Comparison of ENCODE assay signal across 7 mouse cellular contexts in the genomic region with DNA sequence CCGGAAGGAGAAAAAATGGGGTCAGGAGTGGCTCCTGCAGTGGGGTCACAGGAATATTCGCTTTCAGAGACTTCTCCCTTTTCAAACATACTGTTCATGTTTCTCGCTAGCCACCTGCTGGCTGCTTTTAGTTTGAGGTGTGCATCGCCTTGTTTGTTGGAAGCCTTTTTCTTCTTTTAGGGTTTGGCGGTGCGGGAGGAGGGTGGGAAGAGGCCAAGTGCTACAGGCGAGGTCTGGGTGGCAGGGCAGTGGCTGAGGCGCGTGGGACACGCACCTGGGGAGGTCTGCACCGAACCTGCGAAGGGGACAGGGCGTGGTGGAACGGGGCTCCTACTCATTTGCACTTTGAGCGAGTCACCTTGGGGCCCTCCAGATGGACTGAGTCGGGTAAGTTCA. TPM values are rescaled to one million over a fixed set of nuclear protein-coding genes. Genes with fewer than 3 reads are reported as not detected.
DNase-seq lines count a peak whose midpoint lies in the region; ATAC-seq lines count a peak whose summit lies in the region.

No protein-coding gene starts in this region.

- ATAC-seq in hindbrain, embryonic 13.5 days (ENCODE audit: low FRiP score): no peak; the same call in 1 of the 2 replicates
- no peak for ATAC-seq in limb, embryonic 15.5 days (ENCODE audit: insufficient number of reproducible peaks, low FRiP score, low TSS enrichment, low read depth)
- no peak; the same call in 1 of the 2 replicates for ATAC-seq in neural tube, embryonic 12.5 days (ENCODE audit: low FRiP score, low read depth)

- peak; percentile 32 for DNase-seq in spleen, adult 12 weeks (ENCODE audit: low spot score)
- no peak for DNase-seq in spleen, adult 18-20 months
- DNase-seq in c-Kit-positive CD71-positive TER-119-positive erythroid progenitor cells, embryonic 14.5 days (ENCODE audit: low spot score): peak; percentile 46
- no peak for DNase-seq in adrenal gland, adult (ENCODE audit: inconsistent age in 2 of 2, low spot score in 1 of 2)

- WGBS in hindbrain, embryonic 13.5 days: 3% methylated on average over 16 of the region's 16 CpGs
- 2% methylated on average over 16 of the region's 16 CpGs for WGBS in limb, embryonic 15.5 days
- 3% methylated on average over 16 of the region's 16 CpGs for WGBS in neural tube, embryonic 12.5 days

- H3K36me3 ChIP-seq in hindbrain, embryonic 13.5 days: peaks cover 28% of the 10 kb centered on the region
- peaks cover 27% of the 10 kb centered on the region for H3K36me3 ChIP-seq in limb, embryonic 15.5 days
- H3K36me3 ChIP-seq in neural tube, embryonic 12.5 days: peaks cover 25% of the 10 kb centered on the region

- peak overlapping the region; percentile 87 for H3K9ac ChIP-seq in hindbrain, embryonic 13.5 days
- peak overlapping the region; percentile 91 for H3K9ac ChIP-seq in limb, embryonic 15.5 days
- H3K9ac ChIP-seq in neural tube, embryonic 12.5 days: peak overlapping the region; percentile 83

- peak overlapping the region; percentile 91 for H3K27ac ChIP-seq in hindbrain, embryonic 13.5 days
- H3K27ac ChIP-seq in limb, embryonic 15.5 days: peak overlapping the region; percentile 97
- peak overlapping the region; percentile 69; the same call in 1 of the 2 replicates for H3K27ac ChIP-seq in neural tube, embryonic 12.5 days

- peak overlapping the region; percentile 84 for H3K4me3 ChIP-seq in hindbrain, embryonic 13.5 days
- H3K4me3 ChIP-seq in limb, embryonic 15.5 days: peak overlapping the region; percentile 91
- peak overlapping the region; percentile 74 for H3K4me3 ChIP-seq in neural tube, embryonic 12.5 days

- H3K9me3 ChIP-seq in hindbrain, embryonic 13.5 days: peaks cover 11% of the 10 kb centered on the region; the same call in 1 of the 2 replicates
- H3K9me3 ChIP-seq in limb, embryonic 15.5 days: no peaks in the 10 kb centered on the region
- no peaks in the 10 kb centered on the region for H3K9me3 ChIP-seq in neural tube, embryonic 12.5 days

- H3K27me3 ChIP-seq in hindbrain, embryonic 13.5 days: no peaks in the 10 kb centered on the region
- H3K27me3 ChIP-seq in limb, embryonic 15.5 days: no peaks in the 10 kb centered on the region
- no peaks in the 10 kb centered on the region for H3K27me3 ChIP-seq in neural tube, embryonic 12.5 days (replicated peaks)

- peak overlapping the region; percentile 81 for H3K4me2 ChIP-seq in hindbrain, embryonic 13.5 days
- H3K4me2 ChIP-seq in limb, embryonic 15.5 days: peak overlapping the region; percentile 80
- peak overlapping the region; percentile 78 for H3K4me2 ChIP-seq in neural tube, embryonic 12.5 days (replicated peaks)

- H3K4me1 ChIP-seq in hindbrain, embryonic 13.5 days (replicated peaks): peaks cover 12% of the 10 kb centered on the region
- H3K4me1 ChIP-seq in limb, embryonic 15.5 days: peaks cover 13% of the 10 kb centered on the region
- peaks cover 10% of the 10 kb centered on the region; the same call in 1 of the 2 replicates for H3K4me1 ChIP-seq in neural tube, embryonic 12.5 days

RNA-seq across cellular contexts. Expression of a gene that starts 0.8 kb away (rescaled TPM):
- 7.7 and 9.7 TPM in 2 replicates for polyA plus RNA-seq in hindbrain, embryonic 13.5 days (2015; fragmentation: Nextera tagmentation; extraction: Ambion mirVana)
- 9.8 and 10.5 TPM in 2 replicates for polyA plus RNA-seq in limb, embryonic 15.5 days (2015; fragmentation: Nextera tagmentation; extraction: Ambion mirVana)
- polyA plus RNA-seq in neural tube, embryonic 12.5 days (2016; fragmentation: Nextera tagmentation; extraction: Ambion mirVana): 8.0 and 8.4 TPM in 2 replicates

RNA-seq across cellular contexts. Expression of a gene that starts 0.8 kb away (rescaled TPM):
- 27.0 and 29.1 TPM in 2 replicates for polyA plus RNA-seq in hindbrain, embryonic 13.5 days (2015; fragmentation: Nextera tagmentation; extraction: Ambion mirVana)
- polyA plus RNA-seq in limb, embryonic 15.5 days (2015; fragmentation: Nextera tagmentation; extraction: Ambion mirVana): 37.7 and 44.8 TPM in 2 replicates
- 22.4 and 24.5 TPM in 2 replicates for polyA plus RNA-seq in neural tube, embryonic 12.5 days (2016; fragmentation: Nextera tagmentation; extraction: Ambion mirVana)

RNA-seq across cellular contexts. Expression of a gene that starts 11.2 kb away (rescaled TPM):
- 27.4 and 32.6 TPM in 2 replicates for polyA plus RNA-seq in hindbrain, embryonic 13.5 days (2015; fragmentation: Nextera tagmentation; extraction: Ambion mirVana)
- 232 and 254 TPM in 2 replicates for polyA plus RNA-seq in limb, embryonic 15.5 days (2015; fragmentation: Nextera tagmentation; extraction: Ambion mirVana)
- 41.3 and 42.8 TPM in 2 replicates for polyA plus RNA-seq in neural tube, embryonic 12.5 days (2016; fragmentation: Nextera tagmentation; extraction: Ambion mirVana)

Comparison
In these comparisons a context has a peak if more than half of its experiments do, and no peak if none do; other contexts are left out.
1. DNase-seq: peak in spleen, adult 12 weeks (single experiment) and c-Kit-positive CD71-positive TER-119-positive erythroid progenitor cells, embryonic 14.5 days (single experiment); none in spleen, adult 18-20 months (0 of 2) and adrenal gland, adult (0 of 2).
2. Peak in every context shown above with its lines, with median percentiles within 50 percentile points of each other: H3K27ac ChIP-seq, H3K4me2 ChIP-seq, H3K4me3 ChIP-seq and H3K9ac ChIP-seq.